Mouse (Mus musculus): Measurements from ENCODE around the gene Zyx.

Zyx gene

DNA sequence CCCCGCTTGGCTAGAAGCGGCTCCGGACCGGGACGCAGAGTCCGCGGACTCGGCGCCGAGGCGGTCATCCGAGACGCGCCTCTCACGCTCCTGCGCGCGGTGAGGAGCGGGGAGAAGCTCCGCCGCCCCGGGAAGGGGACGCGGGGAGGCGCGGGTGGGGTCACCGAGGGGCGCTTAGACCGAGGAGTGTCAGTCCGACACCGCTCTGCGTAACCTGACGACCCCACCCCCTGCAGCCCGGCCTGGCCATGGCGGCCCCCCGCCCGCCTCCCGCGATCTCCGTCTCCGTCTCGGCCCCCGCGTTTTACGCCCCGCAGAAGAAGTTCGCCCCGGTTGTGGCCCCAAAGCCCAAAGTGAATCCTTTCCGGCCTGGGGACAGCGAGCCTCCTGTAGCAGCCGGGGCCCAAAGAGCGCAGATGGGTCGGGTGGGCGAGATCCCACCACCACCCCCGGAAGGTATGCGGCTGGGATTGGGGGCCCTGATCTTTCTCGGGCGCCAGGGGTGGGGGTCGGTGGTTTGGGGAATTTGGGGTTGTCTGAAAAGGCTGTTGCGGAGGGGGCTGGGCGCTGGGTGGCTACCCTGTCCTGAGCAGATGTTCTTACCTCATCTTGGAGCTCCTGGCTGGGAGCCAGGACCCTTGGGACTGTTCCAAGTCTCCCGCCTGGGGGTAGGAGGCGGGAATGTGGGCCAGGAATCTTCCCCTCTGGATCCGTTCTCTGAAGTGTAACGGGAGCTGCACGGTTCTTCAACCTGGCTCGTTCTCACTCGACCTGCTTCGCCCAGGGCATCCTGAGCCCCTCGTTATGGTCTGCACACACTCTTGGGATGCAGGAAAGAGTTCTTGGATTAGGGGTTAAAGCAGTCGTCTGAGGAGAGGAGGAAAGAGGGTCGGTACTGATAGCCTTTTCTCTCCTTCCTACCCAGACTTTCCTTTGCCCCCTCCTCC is 864 bp downstream of the Zyx start:
- CTCF ChIA-PET: interaction anchor here (0.9 kb wide), 1 partner anchor 23 kb away, joined by 3 read pairs; no protein-coding TSS in a partner anchor

DNA sequence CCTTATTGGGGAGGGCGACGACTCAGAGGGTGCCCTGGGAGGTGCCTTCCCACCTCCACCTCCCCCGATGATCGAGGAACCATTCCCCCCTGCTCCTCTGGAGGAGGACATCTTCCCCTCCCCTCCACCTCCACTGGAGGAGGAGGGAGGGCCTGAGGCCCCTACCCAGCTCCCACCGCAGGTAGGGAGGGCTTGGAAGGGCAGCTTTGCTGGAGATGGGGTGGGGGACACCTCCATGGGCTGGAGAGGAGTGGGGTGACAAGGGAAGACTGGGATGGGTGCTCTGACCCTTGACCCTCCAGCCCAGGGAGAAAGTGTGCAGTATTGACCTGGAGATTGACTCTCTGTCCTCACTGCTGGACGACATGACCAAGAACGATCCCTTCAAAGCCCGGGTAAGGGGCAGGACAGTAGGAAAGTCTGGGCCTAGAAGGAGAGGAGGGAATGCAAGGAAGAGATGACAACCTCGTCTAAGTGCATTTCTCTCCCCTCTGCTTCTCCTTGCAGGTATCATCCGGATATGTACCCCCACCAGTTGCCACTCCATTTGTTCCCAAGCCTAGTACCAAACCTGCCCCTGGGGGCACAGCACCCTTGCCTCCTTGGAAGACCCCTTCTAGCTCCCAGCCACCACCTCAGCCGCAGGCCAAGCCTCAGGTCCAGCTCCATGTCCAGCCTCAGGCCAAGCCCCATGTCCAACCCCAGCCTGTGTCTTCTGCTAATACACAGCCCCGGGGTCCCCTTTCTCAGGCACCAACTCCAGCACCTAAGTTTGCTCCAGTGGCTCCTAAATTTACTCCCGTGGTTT is 1.7 kb downstream of the Zyx start:
- CTCF ChIA-PET: interaction anchor here (0.9 kb wide), 1 partner anchor 22 kb away, joined by 3 read pairs; no protein-coding TSS in a partner anchor

DNA sequence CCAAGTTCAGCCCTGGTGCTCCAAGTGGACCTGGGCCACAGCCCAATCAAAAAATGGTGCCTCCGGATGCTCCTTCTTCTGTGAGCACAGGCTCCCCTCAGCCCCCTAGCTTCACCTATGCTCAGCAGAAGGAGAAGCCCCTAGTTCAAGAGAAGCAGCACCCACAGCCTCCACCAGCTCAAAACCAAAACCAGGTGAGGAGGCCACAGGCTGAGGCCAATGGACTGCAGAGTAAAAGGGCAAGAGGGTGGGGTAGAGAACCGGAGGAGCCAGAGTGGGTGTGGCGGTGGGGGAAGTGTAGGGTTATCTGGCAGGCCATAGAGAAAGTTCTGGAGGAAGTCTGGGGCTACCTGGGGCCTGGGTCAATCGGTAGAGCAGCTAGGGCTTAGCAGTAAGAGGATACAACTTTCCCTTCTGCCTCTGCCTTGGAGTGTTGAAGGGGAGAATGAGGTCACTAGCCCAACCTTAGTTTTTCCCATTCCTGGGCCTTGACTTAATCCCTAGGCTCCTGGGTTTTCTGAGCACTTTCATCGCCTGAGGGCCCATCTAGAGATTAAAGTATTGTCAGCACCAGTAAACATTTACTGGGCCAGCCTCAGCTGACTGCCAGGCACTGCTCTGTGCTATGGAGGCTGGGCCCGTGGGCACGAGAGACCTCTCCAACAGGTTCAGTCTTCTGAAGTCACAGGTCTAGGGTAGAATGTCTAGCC is 2.5 kb downstream of the Zyx start:
- CTCF ChIA-PET: no interaction called here

DNA sequence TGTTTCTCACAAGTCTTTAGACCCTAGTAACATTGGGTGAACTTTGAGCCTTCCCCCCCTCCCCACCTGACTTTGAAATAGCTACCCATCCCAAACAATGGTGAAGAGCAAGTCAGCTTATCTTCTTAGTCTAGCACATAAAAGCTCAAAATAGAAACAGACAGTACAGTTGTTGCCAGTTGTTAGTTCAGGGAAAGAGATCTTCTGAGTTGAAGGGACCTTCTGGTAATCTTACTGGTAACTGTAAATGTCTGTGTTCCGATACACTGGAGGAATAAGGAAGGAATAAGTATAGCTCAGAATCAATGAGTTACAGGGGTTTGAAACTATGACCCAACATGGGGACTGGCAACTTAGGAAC is 3.0 kb downstream of the Zyx start:
- CTCF ChIA-PET: no interaction called here

DNA sequence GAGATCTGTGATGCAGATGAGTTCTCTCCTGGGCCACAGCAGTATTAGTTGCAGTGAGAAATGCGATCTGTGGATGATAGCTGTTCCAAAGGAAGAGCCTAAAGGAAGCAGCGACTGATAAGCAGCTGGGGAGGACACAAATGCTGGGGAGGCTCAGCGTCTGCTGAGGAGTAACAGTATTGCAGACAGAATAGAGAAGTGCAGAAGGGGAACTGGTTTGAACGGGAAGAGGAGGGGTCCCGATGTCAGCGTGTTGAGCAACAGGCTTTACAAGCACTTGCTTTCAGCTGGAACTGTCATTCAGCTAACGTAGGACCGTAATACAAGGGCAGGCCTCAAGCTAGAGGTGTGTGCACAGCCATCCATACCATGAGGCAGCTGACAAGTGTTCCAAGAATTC is 3.8 kb downstream of the Zyx start:
- CTCF ChIA-PET: interaction anchor here (0.6 kb wide), 1 partner anchor 1260 kb away, joined by 3 read pairs; no protein-coding TSS in a partner anchor

DNA sequence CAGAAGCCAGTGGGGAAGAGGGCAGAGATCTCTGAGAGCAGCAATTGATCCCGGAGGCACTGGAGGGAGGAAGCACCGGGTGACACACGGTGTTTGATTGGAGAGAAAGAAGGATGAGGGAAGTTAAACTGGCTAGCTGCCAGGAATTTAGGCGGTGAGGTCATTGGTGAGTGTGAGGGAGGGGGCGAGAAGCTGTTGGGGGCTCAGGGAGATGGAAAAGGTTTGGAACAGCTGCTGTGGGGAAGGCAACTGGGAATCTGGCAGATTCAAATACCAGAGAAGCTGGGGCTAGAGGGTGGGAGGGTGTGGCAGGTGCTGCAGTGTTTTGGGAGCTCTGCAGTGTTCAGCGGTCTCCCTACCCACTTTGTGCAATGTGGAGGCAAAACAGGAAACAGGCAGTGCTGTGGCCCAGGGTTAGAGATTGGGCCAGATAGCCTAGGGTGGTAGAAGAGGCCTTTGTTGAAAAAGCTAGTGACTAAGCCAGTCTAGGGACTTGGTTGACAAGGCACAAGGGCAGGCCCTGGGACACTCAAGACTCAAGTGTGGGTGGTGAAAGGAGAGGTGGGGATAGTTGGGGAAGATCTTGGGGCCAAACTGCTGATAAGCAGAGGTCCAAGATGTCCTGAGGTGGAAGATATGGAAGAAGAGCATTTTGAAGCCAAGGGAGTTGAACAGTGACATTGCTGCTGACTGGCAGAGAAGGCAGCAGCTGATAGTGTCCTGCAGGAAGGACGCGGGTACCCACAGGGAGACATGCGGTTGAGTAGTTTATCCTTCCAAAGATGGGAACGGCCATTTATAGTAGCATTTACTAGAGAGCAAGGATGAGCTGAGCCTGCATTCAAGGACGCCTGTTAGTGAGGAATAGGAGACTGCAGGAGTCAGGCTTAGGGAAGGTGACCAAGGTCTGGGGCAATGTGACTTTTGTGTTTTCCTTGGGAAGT is 4.9 kb downstream of the Zyx start:
- CTCF ChIA-PET: no interaction called here

DNA sequence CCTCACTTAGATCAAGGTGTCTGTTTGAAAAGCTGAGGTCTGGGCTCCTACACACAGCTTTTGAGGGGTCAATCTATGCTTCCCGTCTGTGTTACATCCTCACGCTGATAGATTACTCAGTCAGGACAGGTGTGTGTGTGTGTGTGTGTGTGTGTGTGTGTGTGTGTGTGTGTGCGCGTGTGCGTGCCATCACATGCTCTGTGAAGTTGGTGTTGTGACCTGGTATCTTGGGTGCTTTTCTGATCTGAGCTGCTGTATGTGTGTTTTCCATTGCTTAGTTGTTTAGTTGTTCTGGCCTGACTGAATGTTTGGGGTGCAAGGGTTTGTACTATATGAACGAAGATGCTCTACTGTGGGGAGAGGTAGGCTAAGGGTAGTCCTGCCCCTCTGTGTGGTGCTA is 5.9 kb downstream of the Zyx start:
- CTCF ChIA-PET: no interaction called here

DNA sequence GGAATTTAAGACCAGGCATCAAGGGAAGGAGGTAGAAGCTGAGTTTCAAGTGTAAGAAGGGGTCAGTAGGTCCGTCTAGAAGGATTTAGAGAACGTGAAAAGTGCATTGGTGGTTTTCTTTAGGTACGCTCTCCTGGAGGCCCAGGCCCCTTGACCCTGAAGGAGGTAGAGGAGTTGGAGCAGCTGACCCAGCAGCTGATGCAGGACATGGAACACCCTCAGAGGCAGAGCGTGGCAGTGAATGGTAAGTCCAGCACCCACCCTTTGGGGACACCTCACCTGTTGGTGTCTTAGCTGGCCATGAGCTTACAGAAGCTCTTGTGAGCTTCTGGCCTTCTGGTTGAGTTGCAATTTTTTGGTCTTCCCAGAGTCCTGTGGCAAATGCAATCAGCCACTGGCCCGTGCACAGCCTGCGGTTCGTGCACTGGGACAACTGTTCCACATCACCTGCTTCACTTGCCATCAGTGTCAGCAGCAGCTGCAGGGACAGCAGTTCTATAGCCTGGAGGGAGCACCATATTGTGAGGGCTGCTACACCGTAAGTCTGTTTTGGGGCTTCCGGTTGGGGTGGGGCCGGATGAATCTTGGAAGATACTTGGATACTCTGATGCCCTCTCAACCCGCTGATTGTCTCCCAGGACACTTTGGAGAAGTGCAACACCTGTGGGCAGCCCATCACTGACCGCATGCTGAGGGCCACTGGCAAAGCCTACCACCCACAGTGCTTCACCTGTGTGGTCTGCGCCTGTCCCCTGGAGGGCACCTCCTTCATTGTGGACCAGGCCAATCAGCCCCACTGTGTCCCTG is 6.6 kb downstream of the Zyx start:
- CTCF ChIA-PET: no interaction called here

DNA sequence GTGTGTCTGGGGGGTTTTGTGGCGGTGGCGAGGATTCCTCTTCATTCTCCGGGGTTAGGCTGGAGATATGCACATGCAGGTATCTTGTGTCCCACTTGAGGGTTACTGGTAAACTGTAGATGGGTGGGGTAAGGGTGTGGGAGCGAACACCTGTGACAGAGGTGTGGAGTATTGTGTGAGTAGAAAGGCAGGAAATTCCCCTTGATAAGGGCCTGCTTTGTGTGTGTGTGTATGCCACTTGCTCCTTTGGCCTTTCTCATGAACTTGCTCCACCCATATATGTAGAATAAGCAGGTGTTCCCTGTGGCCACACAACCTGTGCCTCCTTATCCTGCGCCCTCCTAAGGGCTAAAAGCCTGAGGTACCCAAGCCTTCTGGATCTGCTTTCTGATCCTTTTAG is 7.5 kb downstream of the Zyx start:
- CTCF ChIA-PET: no interaction called here

DNA sequence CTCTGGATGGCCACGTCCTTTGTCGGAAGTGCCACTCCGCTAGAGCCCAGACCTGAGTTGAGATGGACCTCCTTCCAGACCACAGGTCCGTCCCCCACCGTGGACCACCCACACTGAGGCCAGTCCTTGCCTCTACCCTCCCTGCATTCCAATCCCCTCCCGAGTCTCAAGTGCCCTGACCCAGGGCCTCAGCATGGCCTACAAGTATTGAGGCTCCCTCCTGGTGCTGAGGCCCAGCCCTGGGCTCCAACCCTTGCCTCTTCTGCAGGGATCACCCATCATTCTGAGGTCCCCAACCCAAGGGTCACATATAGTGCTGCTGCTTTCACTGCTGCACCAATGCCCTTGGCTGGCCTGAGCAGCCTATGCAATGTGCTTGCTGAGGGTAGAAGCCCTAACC is 8.5 kb downstream of the Zyx start:
- CTCF ChIA-PET: no interaction called here

DNA sequence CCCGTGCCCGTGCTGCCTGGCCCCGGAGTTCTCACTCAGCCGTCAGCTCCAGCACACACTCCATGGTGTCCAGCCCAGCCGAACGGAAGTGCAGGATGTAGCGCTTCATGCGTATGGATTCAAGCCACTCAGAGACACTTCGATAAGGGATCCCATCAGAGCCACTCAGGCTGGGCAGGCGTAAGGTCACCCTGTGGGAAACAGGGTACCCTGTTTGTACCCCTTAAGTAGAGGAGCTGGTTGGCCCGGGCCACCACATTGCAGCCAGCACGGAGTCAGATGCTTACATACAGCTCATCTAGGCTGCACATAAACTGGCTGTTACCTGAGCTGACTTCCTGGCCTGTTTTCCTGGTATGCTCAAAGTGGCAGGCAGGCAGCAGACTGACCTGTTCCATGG is 9.5 kb downstream of the Zyx start:
- CTCF ChIA-PET: no interaction called here

DNA sequence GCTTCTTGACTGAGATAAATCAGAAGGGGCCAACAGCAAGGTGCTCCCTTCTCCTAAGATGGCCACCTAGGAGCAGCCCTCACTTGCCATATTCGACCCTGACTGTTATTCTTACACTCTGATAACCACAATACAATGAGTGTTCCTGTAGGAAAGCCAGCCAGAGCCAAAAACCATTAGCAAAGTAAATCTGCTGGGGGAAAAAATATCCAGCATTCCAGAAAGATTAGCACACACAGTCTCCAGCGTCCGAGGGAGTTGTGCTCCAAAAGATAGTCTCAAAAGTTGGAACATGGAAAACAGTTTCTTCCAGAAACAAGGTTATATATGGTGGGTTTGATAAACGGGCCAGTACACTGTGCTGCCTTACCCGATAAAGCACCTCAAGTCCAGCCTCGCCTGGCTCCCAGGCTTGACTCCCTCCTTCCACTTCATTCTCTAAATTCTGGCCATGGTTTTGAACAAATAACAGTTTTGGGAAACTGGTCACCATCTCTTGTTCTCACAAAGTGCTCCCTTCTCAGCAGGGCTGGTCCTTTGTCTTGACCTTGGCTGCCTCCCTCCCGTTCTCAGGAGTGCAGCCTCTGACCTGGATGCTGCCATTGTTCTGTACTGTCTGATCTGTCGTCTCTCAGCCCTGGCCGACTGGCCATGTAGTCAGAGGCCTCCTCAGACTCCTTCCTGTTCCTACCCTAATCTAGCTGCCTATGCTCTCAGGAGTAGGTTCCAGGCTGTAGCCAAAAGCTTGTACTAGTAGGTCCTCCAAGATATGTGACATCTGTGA is 10.1 kb downstream of the Zyx start:
- CTCF ChIA-PET: no interaction called here

DNA sequence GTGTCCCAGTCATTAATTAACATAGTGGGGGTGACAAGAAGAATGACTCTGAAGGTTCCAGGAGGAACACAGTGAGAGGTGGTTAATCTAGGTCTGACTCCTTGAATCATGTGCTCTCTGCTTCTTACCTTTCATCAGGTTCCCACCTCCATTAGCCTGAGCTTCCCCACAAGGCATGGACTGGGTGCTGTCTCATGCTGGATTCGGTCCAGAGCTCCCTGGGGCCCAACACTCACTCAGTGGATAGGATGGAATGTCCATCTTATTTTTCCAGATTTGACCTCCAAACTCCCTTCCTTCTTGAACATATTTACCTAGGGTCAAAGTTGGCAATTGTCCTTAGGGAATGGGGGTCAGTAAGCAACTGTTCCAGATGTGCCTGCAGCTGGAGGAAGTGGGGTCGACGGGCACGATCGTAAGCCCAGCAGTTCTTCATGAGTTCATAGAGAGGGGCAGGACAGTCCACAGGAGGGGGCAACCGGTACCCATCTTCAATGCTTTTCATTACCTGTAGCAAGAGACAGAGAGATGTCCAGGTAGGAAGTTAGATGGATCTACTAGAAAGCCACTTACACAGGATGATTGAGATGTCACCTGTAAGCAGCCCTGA is 10.9 kb downstream of the Zyx start:
- CTCF ChIA-PET: no interaction called here

DNA sequence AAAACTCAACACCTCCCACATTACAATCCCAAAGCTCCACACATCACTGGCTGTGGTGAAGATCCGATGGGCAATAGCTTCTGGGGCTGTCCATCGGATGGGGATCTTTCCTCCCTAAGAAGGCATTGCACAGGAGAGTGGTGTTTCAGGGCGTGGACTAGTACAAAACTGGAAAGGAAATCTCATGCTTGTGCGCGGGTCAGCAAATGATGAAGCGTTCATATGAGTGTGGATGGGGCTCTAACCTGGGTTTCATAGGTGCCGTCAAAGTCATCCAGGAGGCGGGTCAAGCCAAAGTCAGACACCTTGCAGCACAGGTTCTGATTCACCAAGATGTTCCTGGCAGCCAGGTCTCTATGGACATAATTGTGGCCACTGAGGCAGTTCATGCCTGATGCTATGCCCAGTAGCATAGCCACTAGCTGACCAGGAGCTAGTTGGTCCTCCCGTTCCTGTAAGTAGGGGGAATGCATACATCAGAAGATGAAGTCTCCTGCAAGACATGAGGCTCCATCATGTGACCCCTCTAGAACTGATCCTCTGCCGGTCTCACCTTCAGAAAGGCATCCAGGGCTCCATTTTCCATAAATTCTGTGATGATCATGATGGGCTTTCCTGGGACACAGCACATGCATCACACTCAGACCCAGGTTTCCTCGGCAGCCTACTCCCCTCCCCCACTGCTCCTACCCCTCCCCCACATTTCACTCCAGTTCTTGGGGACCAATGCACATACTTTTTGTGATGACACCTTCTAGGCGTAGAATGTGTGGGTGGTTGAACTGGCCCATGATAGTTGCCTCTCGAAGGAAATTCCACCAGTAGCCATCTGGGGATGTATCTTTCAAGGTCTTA is 11.8 kb downstream of the Zyx start:
- CTCF ChIA-PET: no interaction called here

DNA sequence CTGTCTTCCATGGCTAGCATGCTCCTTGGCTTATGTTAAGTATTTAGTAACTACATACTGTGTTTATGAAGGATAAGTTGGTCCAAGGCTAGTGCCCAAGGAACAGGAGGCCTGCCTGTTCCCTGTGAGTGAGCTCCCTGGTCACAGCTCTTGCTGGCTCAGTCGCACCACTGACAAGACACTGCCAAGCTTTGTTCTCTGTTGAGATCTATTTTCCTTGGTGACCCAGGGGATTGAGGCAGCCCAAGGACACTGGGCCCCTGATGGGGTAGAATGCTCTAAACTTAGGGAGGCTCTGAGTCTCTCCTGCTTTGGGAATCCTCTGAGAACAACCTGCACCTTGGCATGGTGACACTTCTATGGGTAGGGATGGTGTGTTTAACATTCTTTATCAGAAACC is 12.6 kb downstream of the Zyx start:
- CTCF ChIA-PET: no interaction called here

DNA sequence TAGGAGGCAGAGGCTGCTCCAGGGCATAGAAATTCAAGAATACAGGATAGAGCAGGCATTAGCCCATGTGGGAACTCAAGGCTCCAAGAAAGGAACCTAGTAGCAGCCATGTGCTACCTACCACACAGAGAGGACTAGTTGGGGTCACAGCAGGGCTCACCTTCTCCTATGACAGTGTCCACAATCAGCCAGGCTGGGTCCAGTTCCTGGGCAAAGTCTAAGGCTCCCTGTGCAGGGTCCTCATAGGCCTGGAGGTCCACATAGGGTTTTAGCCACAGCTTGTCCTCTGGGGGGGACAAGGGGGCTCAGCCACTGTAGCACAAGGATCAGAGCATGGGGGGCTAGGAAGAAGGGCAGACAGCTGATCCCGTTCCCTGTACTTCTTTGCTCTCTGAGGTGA is 13.1 kb downstream of the Zyx start:
- CTCF ChIA-PET: no interaction called here

DNA sequence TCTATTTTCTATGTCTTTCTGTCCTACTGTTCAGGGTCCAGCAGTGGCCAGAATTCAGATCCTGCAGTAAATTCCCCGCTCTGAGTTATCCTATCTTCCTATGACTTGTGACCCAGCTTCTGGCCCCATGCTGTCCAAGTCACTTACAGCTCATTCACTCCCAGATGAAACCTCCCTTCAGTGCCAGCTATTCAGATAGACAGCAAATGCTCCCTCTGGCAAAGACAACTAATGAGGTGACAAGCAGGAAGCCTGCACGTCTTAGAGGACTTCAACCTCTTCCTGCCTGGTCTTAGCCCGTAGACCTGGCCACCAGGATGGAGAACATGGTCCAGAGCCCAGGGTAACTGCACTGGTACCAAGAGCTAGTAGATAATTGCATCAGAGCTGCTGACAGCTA is 13.5 kb downstream of the Zyx start:
- CTCF ChIA-PET: no interaction called here

DNA sequence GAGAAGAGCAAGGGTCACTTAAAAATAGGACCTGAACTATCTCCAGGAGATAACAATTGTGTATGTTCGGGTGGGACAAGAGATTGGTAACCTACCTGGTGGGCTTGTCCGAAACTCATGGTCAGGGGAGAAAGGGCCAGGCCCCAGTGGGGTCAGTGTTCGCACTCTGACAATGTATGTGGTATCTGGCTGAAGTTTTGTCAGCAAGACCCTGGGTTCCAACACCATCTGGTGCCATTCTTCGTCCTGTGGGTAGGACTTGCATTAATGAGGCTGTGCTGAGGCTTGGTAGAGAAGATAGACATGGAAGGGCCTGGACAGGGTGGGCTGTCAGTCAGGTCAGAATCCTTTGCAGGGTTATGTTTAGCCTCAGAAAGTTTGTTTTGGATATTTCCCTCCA is 14.6 kb downstream of the Zyx start:
- CTCF ChIA-PET: interaction anchor here (0.7 kb wide), 1 partner anchor 39 kb away, joined by 4 read pairs; the partner anchor contains the start of gene Fam131b
